Mouse (Mus musculus) kidney, adult 2 months (tissue): ENCODE data around the gene Galnt18. TPM values are rescaled to one million over a fixed set of nuclear protein-coding genes. Genes with fewer than 3 reads are reported as not detected.
A peak's percentile ranks its signal among the peaks of the same experiment; 100 is the strongest.

Experiments used
- DNase-seq: peaks from one replicate; pipeline ENCODE4 v3.0.0; 2021
- H3K27ac ChIP-seq: fragments of 200-500 bp; 2 replicates; pipeline ENCODE4 v1.5.1; 2012; ENCODE audit warnings: low read depth, low read length, control low read depth, inconsistent platforms; ENCODE audit not compliant: insufficient read depth
- H3K27me3 ChIP-seq: fragments of 200-500 bp; replicated peaks from 2 replicates; pipeline ENCODE4 v1.6.1; 2012; ENCODE audit warnings: mild to moderate bottlenecking, moderate library complexity, low read length, inconsistent platforms; ENCODE audit not compliant: control insufficient read depth, insufficient read depth
- H3K36me3 ChIP-seq: fragments of 200-500 bp; 2 replicates; pipeline ENCODE4 v1.6.1; 2012; ENCODE audit warnings: mild to moderate bottlenecking, moderate library complexity, low read length, inconsistent platforms; ENCODE audit not compliant: control insufficient read depth, insufficient read depth
- H3K4me1 ChIP-seq: fragments of 200-500 bp; 2 replicates; pipeline ENCODE4 v1.6.1; 2011; ENCODE audit warnings: low read length; ENCODE audit not compliant: control insufficient read depth, insufficient read depth
- H3K4me3 ChIP-seq: fragments of 200-500 bp; 2 replicates; pipeline ENCODE4 v1.5.1; 2011; ENCODE audit warnings: mild to moderate bottlenecking, low read depth, low read length, control low read depth; ENCODE audit not compliant: insufficient read depth
- CTCF ChIP-seq: fragments of 200-500 bp; conservative IDR thresholded peaks from 2 replicates; pipeline ENCODE4 v1.5.1; 2011; ENCODE audit warnings: low read depth, mild to moderate bottlenecking, control low read depth, low read length, moderate library complexity, mixed read lengths; ENCODE audit not compliant: insufficient read depth, insufficient read length
- POLR2A ChIP-seq: fragments of 200-500 bp; IDR thresholded peaks from one replicate; pipeline ENCODE4 v1.6.1; 2011; ENCODE audit warnings: low read depth, low read length, control low read depth
- WGBS: fragments of 180-500 bp; shearing (Covaris S2); methylation state at CpG from one replicate; pipeline ENCODE4 v1.1.7; 2018; 5-methylcytosine and 5-hydroxymethylcytosine counted together
- polyA plus RNA-seq: library from polyadenylated mRNA; depleted of rRNA; stranded (reverse); fragments of >200 nt; gene quantifications from 2 replicates; pipeline ENCODE4 v1.2.3, GENCODE M21; 2012

Gene Galnt18
- polyA plus RNA-seq, 1 experiment: 34.9 TPM

- no peaks in the 10 kb centered on the region for H3K27me3 ChIP-seq
- H3K4me3 ChIP-seq: no peak overlapping the region
- no peaks in the 10 kb centered on the region for H3K36me3 ChIP-seq
- no peak for DNase-seq
- no peaks in the 10 kb centered on the region for H3K4me1 ChIP-seq
- TF ChIP-seq CTCF (no peak), POLR2A (no peak)
- 86% methylated on average over 3 of the region's 3 CpGs for WGBS
- H3K27ac ChIP-seq: no peak overlapping the region
Observed at GRCm38 (mm10) chr7:111676483-111676882, 103.3 kb downstream of the Galnt18 start.

GRCm38 (mm10) chr7:111672467-111672866 is 107.3 kb downstream of the Galnt18 start:
- Histone ChIP-seq H3K36me3 (no peaks in the 10 kb centered on the region), H3K4me3 (no peak overlapping the region), H3K4me1 (no peaks in the 10 kb centered on the region), H3K27ac (no peak overlapping the region), H3K27me3 (no peaks in the 10 kb centered on the region)
- WGBS: 56% methylated on average over 4 of the region's 4 CpGs
- no peak for DNase-seq
- TF ChIP-seq POLR2A (no peak), CTCF (no peak)

GRCm38 (mm10) chr7:111663139-111664073 is 116.4 kb downstream of the Galnt18 start:
- no peaks in the 10 kb centered on the region for H3K36me3 ChIP-seq
- no peak overlapping the region for H3K4me3 ChIP-seq
- H3K27me3 ChIP-seq: no peaks in the 10 kb centered on the region
- DNase-seq: peak; percentile 55
- H3K27ac ChIP-seq: 0 out of 2 replicates have a peak overlapping the region, but pooled peaks have one; percentile 5
- WGBS: 34% methylated on average over 14 of the region's 14 CpGs
- no peak for TF ChIP-seq POLR2A
- TF ChIP-seq CTCF: no peak
- H3K4me1 ChIP-seq: peaks cover 9% of the 10 kb centered on the region

GRCm38 (mm10) chr7:111658579-111658978 is 121.2 kb downstream of the Galnt18 start:
- no peak overlapping the region for H3K27ac ChIP-seq
- no peak for TF ChIP-seq CTCF
- no peak for TF ChIP-seq POLR2A
- peaks cover 4% of the 10 kb centered on the region; the same call in 1 of the 2 replicates for H3K4me1 ChIP-seq
- H3K36me3 ChIP-seq: no peaks in the 10 kb centered on the region
- 88% methylated on average over 4 of the region's 4 CpGs for WGBS
- H3K4me3 ChIP-seq: no peak overlapping the region
- no peak for DNase-seq
- no peaks in the 10 kb centered on the region for H3K27me3 ChIP-seq

GRCm38 (mm10) chr7:111655002-111655401 is 124.8 kb downstream of the Galnt18 start:
- WGBS: 91% methylated on average over 8 of the region's 8 CpGs

GRCm38 (mm10) chr7:111654526-111654925 is 125.3 kb downstream of the Galnt18 start:
- DNase-seq: no peak

More at GRCm38 (mm10) chr7:111655002-111655401, 124.8 kb downstream of the Galnt18 start:
- Histone ChIP-seq H3K27ac (no peak overlapping the region), H3K36me3 (no peaks in the 10 kb centered on the region), H3K4me3 (no peak overlapping the region), H3K4me1 (peaks cover 6% of the 10 kb centered on the region), H3K27me3 (no peaks in the 10 kb centered on the region)
- no peak for DNase-seq
- no peak for TF ChIP-seq POLR2A
- no peak for TF ChIP-seq CTCF

GRCm38 (mm10) chr7:111644362-111644761 is 135.4 kb downstream of the Galnt18 start:
- no peaks in the 10 kb centered on the region for H3K27me3 ChIP-seq
- DNase-seq: peak; percentile 15
- H3K36me3 ChIP-seq: no peaks in the 10 kb centered on the region
- no peak overlapping the region for H3K27ac ChIP-seq
- no peak overlapping the region for H3K4me3 ChIP-seq
- peaks cover 3% of the 10 kb centered on the region; the same call in 1 of the 2 replicates for H3K4me1 ChIP-seq
- no peak for TF ChIP-seq POLR2A
- TF ChIP-seq CTCF: no peak

More at GRCm38 (mm10) chr7:111654526-111654925, 125.3 kb downstream of the Galnt18 start:
- Histone ChIP-seq H3K36me3 (no peaks in the 10 kb centered on the region), H3K4me3 (no peak overlapping the region), H3K27ac (no peak overlapping the region), H3K4me1 (peaks cover 6% of the 10 kb centered on the region), H3K27me3 (no peaks in the 10 kb centered on the region)
- TF ChIP-seq POLR2A (no peak), CTCF (no peak)
